Mouse (Mus musculus): ENCODE measurements around the gene Olfr773. TPM values are rescaled to one million over a fixed set of nuclear protein-coding genes. Genes with fewer than 3 reads are reported as not detected.
"Not testable (repeated sequence)": the region's sequence is repeated elsewhere in the genome, so short reads cannot be mapped to it uniquely, and the experiment has no call there.

Gene Olfr773
- not detected for total RNA-seq (2021)

DNA sequence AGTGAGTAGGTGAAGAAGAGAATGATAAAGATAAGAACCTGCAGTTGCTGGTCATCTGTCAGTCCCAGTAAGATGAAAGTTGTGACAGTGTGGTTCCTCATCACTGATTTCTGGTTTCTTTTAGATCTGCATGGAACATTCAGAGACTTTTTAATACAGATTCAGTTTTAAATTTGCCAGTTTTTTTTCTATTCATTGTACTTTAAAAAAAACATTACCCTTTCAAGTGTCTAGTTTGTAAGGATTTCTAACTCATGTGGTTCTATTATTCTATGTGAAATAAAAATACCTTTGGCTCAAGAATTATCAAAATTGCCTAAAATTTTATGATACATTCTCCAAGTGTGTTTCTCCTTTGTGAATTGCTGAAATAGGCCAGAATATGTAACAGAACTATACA is at the start of gene Olfr773:
Olfr773 (minus strand) TSS at position 101 of the 400 bp plus-strand sequence.
- DNase-seq (ENCODE audit: low spot score in 2 of 2); intact Hi-C loops (cut with DNase I): not testable (repeated sequence)

DNA sequence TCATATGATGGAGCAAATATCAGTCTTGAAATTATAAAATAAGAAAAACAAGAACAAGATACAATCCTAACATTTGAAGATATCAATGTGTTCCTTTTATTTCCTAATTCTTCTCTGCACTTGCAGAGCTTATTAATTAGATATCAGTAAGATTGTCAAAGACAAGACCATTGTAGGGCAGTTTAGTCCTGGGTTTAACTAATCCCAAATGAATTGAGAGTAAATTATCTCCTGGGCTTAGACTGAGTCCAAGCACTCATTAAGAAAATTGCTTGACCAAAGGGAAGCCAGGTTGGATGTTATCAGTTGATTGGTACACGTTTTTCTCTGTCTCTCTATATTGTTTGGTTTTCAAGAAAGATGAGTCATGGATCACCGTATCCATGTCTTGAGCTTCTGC is 48.7 kb upstream of the Olfr773 start, which contains the start of gene Olfr774:
Olfr774 (plus strand) TSS at position 301 of the 400 bp plus-strand sequence.
- no peak for DNase-seq (ENCODE audit: low spot score in 2 of 2)
- intact Hi-C loops (cut with DNase I) = no loop called here

DNA sequence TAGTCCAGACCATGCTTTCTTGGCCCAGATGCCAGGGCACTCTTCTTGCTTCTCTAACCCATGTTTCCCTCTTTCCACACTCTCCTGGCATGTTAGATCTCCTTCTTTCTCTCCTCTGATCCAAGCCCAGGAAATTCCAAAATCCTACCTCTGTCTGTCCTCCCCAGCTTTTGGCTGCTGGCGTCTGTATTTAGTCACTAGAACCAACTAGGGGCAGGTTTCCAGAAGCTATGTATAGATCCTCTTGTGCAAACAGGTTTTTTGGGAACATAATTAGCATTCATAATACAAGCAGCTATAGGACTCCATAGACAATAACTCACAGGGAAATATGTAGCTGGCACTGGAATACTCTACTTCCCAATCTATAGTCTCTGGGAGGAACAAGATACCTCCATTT is 43.5 kb upstream of the Olfr773 start:
- peak in 1 of 2 experiments; percentile 6 for DNase-seq (ENCODE audit: low spot score in 2 of 2)
- intact Hi-C loops (cut with DNase I) = no loop called here

DNA sequence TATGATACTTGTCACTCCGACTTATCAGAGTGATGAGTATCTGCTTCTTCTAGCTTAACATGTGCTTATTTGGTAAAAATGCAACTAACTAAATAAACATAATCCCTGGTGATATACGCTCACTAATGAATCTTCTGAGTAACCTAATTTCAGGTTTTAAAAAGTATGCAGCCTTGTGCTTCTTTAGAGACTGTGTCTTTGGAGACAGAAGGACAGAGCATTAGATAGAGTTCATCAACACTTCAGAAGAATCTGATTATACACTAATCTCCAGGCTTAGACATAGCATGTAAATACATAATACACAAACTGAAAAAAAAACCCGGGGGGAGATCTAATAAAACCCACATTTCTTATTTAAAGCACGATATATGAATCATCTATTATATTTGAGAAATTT is 9.4 kb downstream of the Olfr773 start, which contains the start of gene Olfr772:
Olfr772 (minus strand) TSS at position 101 of the 400 bp plus-strand sequence.
- DNase-seq (ENCODE audit: low spot score in 2 of 2); intact Hi-C loops (cut with DNase I): not testable (repeated sequence)

DNA sequence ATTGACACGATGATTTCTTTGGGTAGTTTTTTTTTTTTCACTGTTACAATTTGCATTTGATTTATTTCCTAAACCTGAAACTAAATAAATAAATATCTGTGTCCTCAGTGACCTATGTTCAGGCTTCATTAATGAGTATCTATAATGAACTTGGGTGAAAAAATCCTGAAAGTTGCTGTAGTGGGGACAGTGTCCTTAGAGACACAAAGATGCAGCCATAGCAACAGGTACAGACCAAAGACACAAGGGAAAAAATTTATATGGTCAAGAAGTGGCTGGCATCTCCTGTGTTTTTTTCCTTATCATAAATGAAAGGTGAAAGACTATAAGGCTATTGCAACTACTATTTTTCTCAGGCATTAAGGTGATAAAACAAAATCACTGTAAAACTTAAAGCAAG is 22.6 kb downstream of the Olfr773 start, which contains the start of gene Olfr771:
Olfr771 (minus strand) TSS at position 101 of the 400 bp plus-strand sequence.
- intact Hi-C loops (cut with DNase I) = no loop called here
- no peak for DNase-seq (ENCODE audit: low spot score in 2 of 2)

DNA sequence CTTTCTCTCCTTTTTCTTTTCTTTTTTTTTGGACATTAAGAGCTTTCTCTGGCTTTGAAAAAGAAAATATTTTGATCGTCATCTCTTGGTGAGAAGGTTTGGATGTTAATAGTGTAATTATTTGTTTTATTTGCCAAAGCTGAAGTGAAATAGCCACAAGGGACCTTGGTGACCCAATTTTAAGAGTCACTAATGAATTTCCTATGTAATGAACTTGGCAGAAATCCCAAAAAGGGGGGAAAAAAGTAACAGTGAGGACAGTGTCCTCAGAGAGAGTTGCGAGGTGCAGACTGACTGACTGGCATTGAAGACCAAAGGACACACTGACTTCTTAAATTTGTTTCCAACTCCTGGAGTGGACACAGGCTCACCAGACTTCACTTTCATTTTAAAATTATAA is 48.3 kb downstream of the Olfr773 start, which contains the start of gene Olfr770:
Olfr770 (minus strand) TSS at position 101 of the 400 bp plus-strand sequence.
- no peak for DNase-seq (ENCODE audit: low spot score in 2 of 2)
- intact Hi-C loops (cut with DNase I) = no loop called here

Other genes starting within 250 kb of the Olfr773 start
- gene Mettl7b, start 226.4 kb downstream of the Olfr773 start, total RNA-seq (2021) = not detected
- gene Olfr9, start 198.0 kb downstream of the Olfr773 start, total RNA-seq (2021) = not detected
- not detected for gene Olfr763, start 176.6 kb downstream of the Olfr773 start, total RNA-seq (2021)
- gene Olfr764-ps1, start 147.5 kb downstream of the Olfr773 start, total RNA-seq (2021) = not detected
- gene Olfr765, start 137.4 kb downstream of the Olfr773 start, total RNA-seq (2021) = not detected
- gene Olfr766-ps1, start 118.4 kb downstream of the Olfr773 start, total RNA-seq (2021) = not detected
- not detected for gene Olfr767, start 104.5 kb downstream of the Olfr773 start, total RNA-seq (2021)
- not detected for gene Olfr768, start 88.0 kb downstream of the Olfr773 start, total RNA-seq (2021)
- gene Olfr769, start 69.6 kb downstream of the Olfr773 start, total RNA-seq (2021) = not detected
- not detected for gene Olfr770, start 48.4 kb downstream of the Olfr773 start, total RNA-seq (2021)
- not detected for gene Olfr771, start 22.7 kb downstream of the Olfr773 start, total RNA-seq (2021)
- gene Olfr772, start 9.5 kb downstream of the Olfr773 start, total RNA-seq (2021) = not detected
- not detected for gene Olfr774, start 48.8 kb upstream of the Olfr773 start, total RNA-seq (2021)
- not detected for gene Olfr775, start 61.0 kb upstream of the Olfr773 start, total RNA-seq (2021)
- gene Olfr776, start 71.7 kb upstream of the Olfr773 start, total RNA-seq (2021) = not detected
- gene Olfr777, start 84.1 kb upstream of the Olfr773 start, total RNA-seq (2021) = not detected
- not detected for gene Olfr780, start 130.7 kb upstream of the Olfr773 start, total RNA-seq (2021)
- gene Olfr781, start 141.4 kb upstream of the Olfr773 start, total RNA-seq (2021) = not detected
- gene Olfr782, start 161.4 kb upstream of the Olfr773 start, total RNA-seq (2021) = not detected
- under 1 TPM; 0.12 to 0.20 TPM for gene Olfr784, start 196.7 kb upstream of the Olfr773 start, total RNA-seq (2021)
- not detected for gene Olfr785, start 218.0 kb upstream of the Olfr773 start, total RNA-seq (2021)
- not detected for gene Olfr786, start 239.9 kb upstream of the Olfr773 start, total RNA-seq (2021)